Mouse (Mus musculus) embryonic fibroblast, embryonic 13.5 days (primary cell): ENCODE measurements around the gene Erc2. TPM values are rescaled to one million over a fixed set of nuclear protein-coding genes. Genes with fewer than 3 reads are reported as not detected.

ENCODE experiments used
- H3K27ac ChIP-seq: 2 replicates; pipeline ENCODE4 v1.5.1; 2012; ENCODE audit warnings: low read length, control low read depth, inconsistent platforms; ENCODE audit not compliant: insufficient read depth
- H3K4me1 ChIP-seq: 2 replicates; pipeline ENCODE4 v1.6.1; 2011; ENCODE audit warnings: low read length; ENCODE audit not compliant: control insufficient read depth, insufficient read depth
- H3K4me3 ChIP-seq: 2 replicates; pipeline ENCODE4 v1.5.1; 2011; ENCODE audit warnings: mild to moderate bottlenecking, control low read depth, low read length; ENCODE audit not compliant: insufficient read depth
- CTCF ChIP-seq: IDR thresholded peaks from 2 replicates; pipeline ENCODE4 v1.5.1; 2011; ENCODE audit warnings: mild to moderate bottlenecking, control low read depth, low read length, moderate library complexity, borderline replicate concordance; ENCODE audit not compliant: insufficient read depth
- POLR2A ChIP-seq: IDR thresholded peaks from 2 replicates; pipeline ENCODE4 v1.6.1; 2011; ENCODE audit warnings: low read depth, mild to moderate bottlenecking, control low read depth, low read length, moderate library complexity
- polyA plus RNA-seq: library from polyadenylated mRNA; stranded (reverse); fragments of >200 nt; gene quantifications from 2 replicates; pipeline ENCODE4 v1.2.4, GENCODE M21; 2011; ENCODE audit warnings: low read depth; ENCODE audit not compliant: missing spikeins, insufficient read length

Gene Erc2
- polyA plus RNA-seq, 1 experiment = 4.4 TPM

DNA sequence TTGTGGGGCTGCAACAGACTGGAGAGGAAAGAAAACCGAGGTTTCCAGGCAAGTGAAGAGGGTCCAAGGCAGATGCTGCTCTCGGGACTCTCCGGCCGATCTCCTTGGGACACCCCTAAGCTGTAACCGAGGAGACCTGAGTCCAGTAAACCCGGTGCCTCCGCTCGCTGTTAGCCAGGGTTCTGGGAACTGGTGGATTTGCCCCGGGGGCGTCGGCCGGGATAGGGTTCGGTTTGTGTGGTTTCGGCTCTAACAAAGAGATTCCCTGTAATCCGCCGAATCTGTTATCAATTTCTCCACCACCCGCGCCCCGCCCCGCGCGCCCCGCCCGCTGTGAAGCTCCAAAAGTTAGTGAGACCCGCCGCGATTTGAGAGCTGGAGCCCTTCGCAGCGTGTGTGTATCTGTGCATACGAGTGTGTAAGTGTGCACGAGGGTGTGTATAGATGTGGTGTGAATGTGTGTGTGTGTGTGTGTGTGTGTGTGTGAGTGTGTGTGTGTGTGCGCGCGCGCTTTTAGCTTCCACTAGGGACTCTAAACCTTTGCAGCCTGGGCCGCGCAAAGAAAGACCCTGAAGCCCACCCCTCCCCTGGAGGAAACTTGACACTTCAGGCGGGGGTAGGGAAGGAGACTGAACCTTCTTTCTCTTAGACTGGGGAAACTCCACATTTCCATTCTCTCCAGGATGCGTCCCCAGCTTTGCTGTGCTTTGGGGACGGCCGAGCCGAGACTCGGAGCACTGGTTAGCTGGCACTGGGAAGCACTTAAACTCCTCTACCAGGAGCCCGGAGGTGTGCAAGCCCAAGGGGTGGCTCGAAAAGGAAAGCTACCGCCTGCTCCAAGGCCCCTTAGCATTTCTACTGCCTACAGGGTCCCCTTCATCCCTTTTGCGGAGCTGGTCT is 887.5 kb downstream of the Erc2 start:
- Histone ChIP-seq H3K27ac (peak overlapping the region; percentile 93), H3K4me3 (peak overlapping the region; percentile 59), H3K4me1 (0 out of 2 replicates have a peak, but pooled peaks cover 4% of the 10 kb centered on the region)
- TF ChIP-seq CTCF (no peak), POLR2A (peak; percentile 62)

DNA sequence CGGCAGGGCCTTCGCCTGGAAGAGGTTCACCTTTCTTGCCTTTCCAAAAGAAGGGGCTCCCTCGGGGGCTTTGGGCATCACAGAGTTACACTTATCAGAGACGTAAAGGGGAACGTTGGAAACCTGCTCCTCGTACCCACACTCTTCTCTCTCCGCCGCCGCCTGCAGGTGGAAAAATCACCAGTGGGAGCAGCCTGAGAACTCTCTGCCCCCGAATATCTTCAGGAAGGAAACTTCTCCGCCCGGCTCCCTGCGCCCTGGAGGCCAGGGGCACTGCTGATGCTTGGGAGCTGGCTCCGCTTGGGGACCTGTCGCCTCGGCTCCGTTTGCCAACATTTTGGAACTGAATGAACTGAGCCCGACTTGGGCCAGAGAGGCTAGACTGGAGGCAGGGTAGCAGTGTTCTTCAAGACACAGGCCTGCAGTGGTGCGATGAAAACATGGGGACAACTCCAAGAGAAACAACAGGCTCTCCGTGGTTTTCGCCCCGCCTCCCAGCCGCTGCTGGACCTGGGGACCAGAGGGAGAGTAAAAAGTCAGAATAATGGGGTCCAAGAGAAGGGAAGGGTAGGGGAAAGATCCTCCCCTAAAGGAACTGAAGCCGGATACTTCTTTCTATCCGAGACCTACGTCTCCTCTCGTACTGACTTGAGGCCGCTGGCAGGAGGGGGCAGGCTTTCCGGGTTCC is 888.3 kb downstream of the Erc2 start:
- TF ChIP-seq POLR2A (peak; percentile 36; the same call in 1 of the 2 replicates), CTCF (no peak)
- peak overlapping the region; percentile 93 for H3K27ac ChIP-seq
- H3K4me1 ChIP-seq = 0 out of 2 replicates have a peak, but pooled peaks cover 4% of the 10 kb centered on the region
- H3K4me3 ChIP-seq = peak overlapping the region; percentile 59

DNA sequence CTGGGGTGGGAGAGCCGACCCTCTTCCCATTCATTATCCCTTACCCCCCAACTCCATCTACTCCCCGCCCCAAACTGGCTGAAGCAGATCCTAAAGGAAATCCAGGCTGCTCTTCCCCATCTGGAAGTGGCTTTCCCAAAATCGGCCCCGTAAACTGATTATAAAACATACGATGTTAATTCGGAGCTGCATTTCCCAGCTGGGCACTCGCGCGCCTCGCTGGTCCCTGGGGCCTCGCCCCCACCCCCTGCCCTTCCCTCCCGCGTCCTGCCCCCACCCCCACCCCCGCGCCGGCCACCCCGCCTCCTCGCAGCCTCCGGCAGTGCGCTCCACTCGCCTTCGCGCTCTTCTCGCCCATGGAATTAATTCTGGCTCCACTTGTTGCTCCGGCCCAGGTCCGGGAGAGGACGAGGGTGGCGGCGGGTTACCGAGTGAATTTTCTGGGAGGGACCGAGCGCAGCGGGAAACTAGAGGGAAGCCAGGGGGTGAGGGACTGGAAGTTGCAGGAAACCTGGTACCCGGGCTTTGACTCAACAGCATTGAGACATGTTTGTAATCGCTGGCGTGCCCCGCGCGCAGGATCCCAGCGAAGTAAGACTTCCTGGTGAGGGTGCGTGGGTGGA is 888.9 kb downstream of the Erc2 start:
- H3K4me1 ChIP-seq = 0 out of 2 replicates have a peak, but pooled peaks cover 4% of the 10 kb centered on the region
- peak overlapping the region; percentile 93 for H3K27ac ChIP-seq
- peak overlapping the region; percentile 59 for H3K4me3 ChIP-seq
- TF ChIP-seq POLR2A (no peak), CTCF (no peak)

DNA sequence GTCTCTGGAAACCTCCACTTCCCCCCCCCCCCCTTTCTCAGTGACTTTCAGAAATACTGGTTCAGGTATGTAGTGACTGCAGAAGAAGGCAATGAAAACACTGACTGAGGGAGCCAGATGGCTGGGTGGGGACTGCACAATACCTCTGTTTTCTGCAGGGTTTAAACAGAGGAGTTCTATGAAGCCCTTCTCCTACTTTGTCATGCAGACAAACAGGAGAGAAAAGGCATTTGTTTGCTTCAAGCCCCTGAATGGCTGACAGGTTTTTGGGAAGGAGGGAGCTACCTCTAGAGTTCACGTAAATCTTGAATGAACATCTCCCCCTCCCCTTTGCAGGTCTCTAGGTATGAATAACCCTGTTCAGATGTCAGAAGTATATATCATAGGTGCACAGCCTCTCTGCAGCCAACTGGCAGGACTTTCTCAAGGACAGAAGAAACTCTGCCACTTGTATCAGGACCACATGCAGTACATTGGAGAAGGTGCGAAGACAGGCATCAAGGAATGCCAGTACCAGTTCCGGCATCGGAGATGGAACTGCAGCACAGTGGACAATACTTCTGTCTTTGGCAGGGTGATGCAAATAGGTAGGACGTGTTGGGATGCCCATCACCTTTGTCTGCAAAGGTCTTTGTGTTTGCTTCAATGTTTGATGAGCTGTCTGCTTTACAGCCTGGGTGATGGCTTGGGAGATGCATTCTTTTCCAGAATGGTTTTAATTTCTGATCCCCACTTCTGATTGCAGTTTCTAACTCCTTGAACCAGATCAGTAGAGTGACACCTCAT is 890.8 kb downstream of the Erc2 start:
- Histone ChIP-seq H3K27ac (no peak overlapping the region), H3K4me3 (peak overlapping the region; percentile 9), H3K4me1 (0 out of 2 replicates have a peak, but pooled peaks cover 4% of the 10 kb centered on the region)
- TF ChIP-seq POLR2A = no peak
- TF ChIP-seq CTCF = no peak

DNA sequence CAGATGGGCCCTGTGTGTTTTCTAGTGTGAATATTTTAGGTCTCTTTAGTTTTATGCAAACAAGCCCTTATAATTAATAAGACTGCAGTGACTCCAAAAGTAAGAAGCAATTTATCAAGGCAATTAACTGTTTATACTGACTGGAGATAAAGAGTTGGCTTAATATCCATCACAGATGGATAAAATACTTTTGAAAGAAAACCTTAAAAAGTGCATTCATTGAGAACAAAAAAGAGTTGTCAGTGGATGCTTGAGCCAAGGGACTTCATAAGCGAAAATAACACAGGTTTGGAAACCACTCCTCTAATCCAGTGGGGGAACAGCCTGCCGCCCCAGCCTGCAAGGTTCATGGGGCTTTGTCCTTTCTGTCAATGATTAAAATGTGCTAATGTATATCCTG is 891.9 kb downstream of the Erc2 start:
- H3K27ac ChIP-seq = no peak overlapping the region
- no peaks in the 10 kb centered on the region for H3K4me1 ChIP-seq
- TF ChIP-seq CTCF (no peak), POLR2A (no peak)
- H3K4me3 ChIP-seq = 0 out of 2 replicates have a peak overlapping the region, but pooled peaks have one; percentile 9

DNA sequence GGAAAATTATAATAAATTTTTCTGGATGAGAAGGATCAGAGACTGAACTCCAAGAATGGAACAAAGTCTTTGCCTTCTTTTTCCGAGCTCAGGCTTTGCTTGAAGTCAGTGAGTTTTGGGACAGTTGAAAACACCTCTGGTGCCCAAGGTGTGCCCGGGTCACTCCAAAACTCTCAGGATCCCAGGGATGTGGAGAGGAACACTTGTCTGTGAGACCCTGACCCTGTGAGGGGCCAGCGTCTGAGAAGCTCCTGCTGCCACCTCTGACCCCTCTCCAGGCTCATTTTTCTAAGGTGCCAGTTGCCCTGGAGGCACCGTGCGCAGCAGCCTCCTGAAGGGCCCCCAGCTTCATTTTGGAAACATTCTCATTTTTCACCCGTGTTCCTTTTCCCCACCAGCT is 893.1 kb downstream of the Erc2 start:
- Histone ChIP-seq H3K4me3 (no peak overlapping the region), H3K27ac (no peak overlapping the region), H3K4me1 (no peaks in the 10 kb centered on the region)
- TF ChIP-seq CTCF (no peak), POLR2A (no peak)

DNA sequence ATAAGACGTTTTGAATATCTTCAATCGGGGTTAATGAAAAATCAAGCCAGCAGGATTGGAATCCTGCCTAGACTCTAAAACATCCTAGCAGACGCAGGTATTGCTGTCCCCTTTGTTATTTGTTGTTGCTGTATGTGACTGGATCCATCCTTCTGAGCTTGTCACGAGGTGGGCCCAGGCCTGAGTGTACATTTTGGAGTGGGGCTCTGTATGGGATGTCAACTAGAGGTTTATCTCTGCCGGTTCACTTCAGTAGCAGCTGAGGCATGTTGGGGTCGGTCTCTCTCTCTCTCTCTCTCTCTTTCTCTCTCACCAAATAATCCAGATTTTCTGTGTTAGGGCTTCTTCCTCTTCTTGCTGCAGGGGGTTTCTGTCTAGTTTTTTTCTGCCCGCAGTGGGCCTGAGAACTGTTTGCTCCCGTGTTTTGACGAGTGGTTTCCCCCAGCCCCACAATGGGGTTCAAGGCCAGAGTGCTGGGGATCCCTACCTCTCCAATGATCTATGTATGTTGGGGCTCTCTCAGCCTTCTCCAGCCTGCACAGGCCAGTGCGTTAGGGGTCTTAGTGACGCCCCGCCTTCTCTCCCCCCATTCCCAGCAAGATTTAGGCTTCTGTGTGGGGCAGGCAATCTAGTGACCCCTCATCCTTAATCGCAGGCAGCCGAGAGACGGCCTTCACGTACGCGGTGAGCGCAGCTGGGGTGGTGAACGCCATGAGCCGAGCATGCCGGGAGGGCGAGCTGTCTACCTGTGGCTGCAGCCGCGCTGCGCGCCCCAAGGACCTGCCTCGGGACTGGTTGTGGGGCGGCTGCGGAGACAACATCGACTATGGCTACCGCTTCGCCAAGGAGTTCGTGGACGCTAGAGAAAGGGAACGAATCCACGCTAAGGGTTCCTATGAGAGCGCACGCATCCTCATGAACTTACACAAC is 895.7 kb downstream of the Erc2 start:
- TF ChIP-seq POLR2A = no peak
- no peak for TF ChIP-seq CTCF
- H3K4me1 ChIP-seq = no peaks in the 10 kb centered on the region
- H3K4me3 ChIP-seq = no peak overlapping the region
- H3K27ac ChIP-seq = no peak overlapping the region

DNA sequence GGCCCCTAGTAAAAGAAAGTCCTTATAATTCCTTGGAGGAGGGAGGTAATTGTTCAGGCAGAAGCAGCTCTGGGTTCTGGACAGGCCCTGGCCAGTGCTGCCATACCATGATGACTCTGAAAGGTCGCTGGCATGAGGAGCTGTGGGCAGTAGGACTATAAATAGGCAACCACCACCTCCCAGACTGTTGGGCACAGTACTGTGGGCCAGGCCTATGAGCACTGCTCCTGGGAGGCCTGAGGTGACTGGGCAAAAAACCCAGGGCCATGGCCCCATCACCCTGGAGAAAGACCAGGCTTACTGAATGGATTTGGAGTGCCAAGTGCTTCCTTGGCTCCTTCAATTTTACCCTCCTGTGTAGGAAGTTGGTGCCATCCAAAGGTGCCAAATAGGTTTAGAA is 898.9 kb downstream of the Erc2 start:
- TF ChIP-seq POLR2A = no peak
- no peak for TF ChIP-seq CTCF
- Histone ChIP-seq H3K4me1 (peaks cover 2% of the 10 kb centered on the region; the same call in 1 of the 2 replicates), H3K27ac (no peak overlapping the region)

More for the DNA sequence above, 898.9 kb downstream of the Erc2 start:
- H3K4me3 ChIP-seq = no peak overlapping the region
